In genomic region chr7:4138671-4139070, GRCm38 (mm10) we compare ENCODE assay signal across 13 mouse cellular contexts. TPM values are rescaled to one million over a fixed set of nuclear protein-coding genes. Genes with fewer than 3 reads are reported as not detected.
DNase-seq lines count a peak whose midpoint lies in the region; ATAC-seq and TF ChIP-seq lines count a peak whose summit lies in the region.
"Had no signal": no experiment of that assay in that cellular context is flagged by ENCODE, and none has a peak within 500 bp of the region (broad histone marks: within the 10 kb centered on the region; RNA-seq: fewer than 3 reads in every experiment).

No protein-coding gene starts in this region.

- H3K36me3 ChIP-seq in erythroblast, embryonic 14.5 days (ENCODE audit: control insufficient read depth): peaks cover 62% of the 10 kb centered on the region
- peaks cover 55% of the 10 kb centered on the region for H3K36me3 ChIP-seq in intestine, embryonic 14.5 days (ENCODE audit: control insufficient read depth, insufficient read depth, low read length)
- H3K36me3 ChIP-seq in intestine, embryonic 16.5 days (ENCODE audit: control insufficient read depth, insufficient read depth, low read length): peaks cover 32% of the 10 kb centered on the region
- H3K36me3 ChIP-seq in E14TG2a.4 (ENCODE audit: insufficient read depth, low read length): peaks cover 73% of the 10 kb centered on the region
- peaks cover 59% of the 10 kb centered on the region for H3K36me3 ChIP-seq in liver, embryonic 12.5 days

- no peaks in the 10 kb centered on the region for H3K27me3 ChIP-seq in erythroblast, embryonic 14.5 days (ENCODE audit: control insufficient read depth)
- no peaks in the 10 kb centered on the region for H3K27me3 ChIP-seq in intestine, embryonic 14.5 days (replicated peaks; ENCODE audit: control insufficient read depth, insufficient read depth, low read length)
- no peaks in the 10 kb centered on the region for H3K27me3 ChIP-seq in intestine, embryonic 16.5 days (replicated peaks; ENCODE audit: control insufficient read depth, insufficient read depth, low read length)
- no peaks in the 10 kb centered on the region for H3K27me3 ChIP-seq in E14TG2a.4 (ENCODE audit: insufficient read depth, low read length)
- no peaks in the 10 kb centered on the region for H3K27me3 ChIP-seq in liver, embryonic 12.5 days (replicated peaks)

- H3K9me3 ChIP-seq in erythroblast, embryonic 14.5 days (ENCODE audit: control insufficient read depth, low read length): no peaks in the 10 kb centered on the region
- no peaks in the 10 kb centered on the region for H3K9me3 ChIP-seq in intestine, embryonic 14.5 days (ENCODE audit: control insufficient read depth, low read length)
- H3K9me3 ChIP-seq in intestine, embryonic 16.5 days (ENCODE audit: control insufficient read depth, low read length): no peaks in the 10 kb centered on the region
- no peaks in the 10 kb centered on the region for H3K9me3 ChIP-seq in E14TG2a.4 (ENCODE audit: low read length)
- no peaks in the 10 kb centered on the region for H3K9me3 ChIP-seq in liver, embryonic 12.5 days (replicated peaks)

- DNase-seq in intestine, embryonic 14.5 days (ENCODE audit: low spot score): peak; percentile 36
- DNase-seq in gastrocnemius, postnatal 10 days: no peak
- no peak for DNase-seq in embryo, embryonic 9.5 days (ENCODE audit: extremely low spot score)
- DNase-seq: adrenal gland, postnatal 25 days; B cell, adult 2 months; lung, embryonic 14.5 days; retina, postnatal 1 day had no signal

- H3K4me3 ChIP-seq in erythroblast, embryonic 14.5 days (replicated peaks): peak overlapping the region; percentile 19
- no peak overlapping the region for H3K4me3 ChIP-seq in intestine, embryonic 14.5 days (ENCODE audit: low read depth, low read length)
- H3K4me3 ChIP-seq in intestine, embryonic 16.5 days (ENCODE audit: low read length): no peak overlapping the region
- peak overlapping the region; percentile 95; the same call in 1 of the 2 replicates for H3K4me3 ChIP-seq in E14TG2a.4 (replicated peaks; ENCODE audit: low read length)
- peak overlapping the region; percentile 89; the same call in 1 of the 2 replicates for H3K4me3 ChIP-seq in liver, embryonic 12.5 days

- H3K9ac ChIP-seq in intestine, embryonic 14.5 days (ENCODE audit: low read length): no peak overlapping the region
- H3K9ac ChIP-seq in intestine, embryonic 16.5 days (ENCODE audit: low read depth, low read length): no peak overlapping the region
- peak overlapping the region; percentile 88; the same call in 1 of the 2 replicates for H3K9ac ChIP-seq in liver, embryonic 12.5 days

- peaks cover 39% of the 10 kb centered on the region for H3K4me1 ChIP-seq in erythroblast, embryonic 14.5 days (ENCODE audit: control insufficient read depth)
- H3K4me1 ChIP-seq in intestine, embryonic 14.5 days (replicated peaks; ENCODE audit: control insufficient read depth, insufficient read depth, low read length): peaks cover 12% of the 10 kb centered on the region
- peaks cover 7% of the 10 kb centered on the region for H3K4me1 ChIP-seq in intestine, embryonic 16.5 days (ENCODE audit: control insufficient read depth, insufficient read depth, low read length)
- peaks cover 70% of the 10 kb centered on the region for H3K4me1 ChIP-seq in E14TG2a.4 (replicated peaks; ENCODE audit: low read depth, low read length)
- H3K4me1 ChIP-seq in liver, embryonic 12.5 days: peaks cover 30% of the 10 kb centered on the region

- ATAC-seq in erythroblast, adult 5-6 weeks (replicated peaks; ENCODE audit: low FRiP score, poor library complexity, severe bottlenecking): no peak
- no peak for ATAC-seq in intestine, embryonic 14.5 days (replicated peaks; ENCODE audit: low FRiP score, low TSS enrichment, low read depth)
- ATAC-seq in intestine, embryonic 16.5 days: no peak
- ATAC-seq in liver, embryonic 12.5 days: no peak
- ATAC-seq: intestine, postnatal 0 days had no signal

- no peak overlapping the region for H3K4me2 ChIP-seq in intestine, embryonic 14.5 days (ENCODE audit: low read length)
- no peak overlapping the region for H3K4me2 ChIP-seq in intestine, embryonic 16.5 days (ENCODE audit: low read depth, low read length)
- peak overlapping the region; percentile 89; the same call in 1 of the 2 replicates for H3K4me2 ChIP-seq in liver, embryonic 12.5 days

- 93% methylated on average over 7 of the region's 7 CpGs for WGBS in intestine, embryonic 14.5 days
- 95% methylated on average over 7 of the region's 7 CpGs for whole genome bisulfite sequencing in intestine, embryonic 16.5 days
- 92% methylated on average over 7 of the region's 7 CpGs for WGBS in liver, embryonic 12.5 days (ENCODE audit: insufficient replicate concordance)

- no peak for TF ChIP-seq CTCF in E14TG2a.4 (conservative IDR thresholded peaks at IDR 0.05; ENCODE audit: low read length)

- no peak overlapping the region for H3K27ac ChIP-seq in intestine, embryonic 14.5 days (ENCODE audit: low read depth)
- no peak overlapping the region for H3K27ac ChIP-seq in intestine, embryonic 16.5 days (ENCODE audit: low read length)
- H3K27ac ChIP-seq in liver, embryonic 12.5 days: no peak overlapping the region

RNA-seq across cellular contexts. Expression of gene Leng8, which starts 1.8 kb away (rescaled TPM):
- polyA plus RNA-seq in erythroblast, embryonic 14.5 days (2012): 20.2 and 21.2 TPM in 2 replicates
- total RNA-seq in erythroblast, adult 5-6 weeks (2015; ENCODE audit: low replicate concordance): 147 and 153 TPM in 2 replicates
- total RNA-seq in erythroblast, adult 5-6 weeks (2017; ENCODE audit: low replicate concordance): 144 and 160 TPM in 2 replicates
- polyA plus RNA-seq in intestine, embryonic 14.5 days (2014; fragmentation: Nextera tagmentation; extraction: Ambion mirVana): 48.2 and 51.4 TPM in 2 replicates
- 35.5 and 40.3 TPM in 2 replicates for polyA plus RNA-seq in intestine, embryonic 16.5 days (2015; fragmentation: Nextera tagmentation; extraction: Ambion mirVana)
- polyA plus RNA-seq in liver, embryonic 12.5 days (2016; fragmentation: Nextera tagmentation; extraction: Ambion mirVana): 39.3 and 44.5 TPM in 2 replicates
- total RNA-seq in gastrocnemius, postnatal 10 days (2021): 10 to 100 TPM; 31.7 to 62.1 TPM

RNA-seq across cellular contexts. Expression of gene Leng9, which starts 11.5 kb away (rescaled TPM):
- 0.04 and 0.07 TPM in 2 replicates for polyA plus RNA-seq in erythroblast, embryonic 14.5 days (2012)
- total RNA-seq in erythroblast, adult 5-6 weeks (2015; ENCODE audit: low replicate concordance): not detected in 2 replicates
- total RNA-seq in erythroblast, adult 5-6 weeks (2017; ENCODE audit: low replicate concordance): 0.77 and 1.7 TPM in 2 replicates
- polyA plus RNA-seq in intestine, embryonic 14.5 days (2014; fragmentation: Nextera tagmentation; extraction: Ambion mirVana): 2.4 and 2.7 TPM in 2 replicates
- polyA plus RNA-seq in intestine, embryonic 16.5 days (2015; fragmentation: Nextera tagmentation; extraction: Ambion mirVana): 6.8 and 7.1 TPM in 2 replicates
- 1.2 and 1.5 TPM in 2 replicates for polyA plus RNA-seq in liver, embryonic 12.5 days (2016; fragmentation: Nextera tagmentation; extraction: Ambion mirVana)
- total RNA-seq in gastrocnemius, postnatal 10 days (2021): 1 to 10 TPM; 2.3 to 3.2 TPM

RNA-seq across cellular contexts. Expression of gene Ttyh1, which starts 19.5 kb away (rescaled TPM):
- polyA plus RNA-seq in erythroblast, embryonic 14.5 days (2012): not detected in 2 replicates
- total RNA-seq in erythroblast, adult 5-6 weeks (2015; ENCODE audit: low replicate concordance): not detected in 2 replicates
- 0.28 and 3.0 TPM in 2 replicates for total RNA-seq in erythroblast, adult 5-6 weeks (2017; ENCODE audit: low replicate concordance)
- polyA plus RNA-seq in intestine, embryonic 14.5 days (2014; fragmentation: Nextera tagmentation; extraction: Ambion mirVana): 5.2 and 7.1 TPM in 2 replicates
- 5.2 and 6.5 TPM in 2 replicates for polyA plus RNA-seq in intestine, embryonic 16.5 days (2015; fragmentation: Nextera tagmentation; extraction: Ambion mirVana)
- 0.48 and 0.77 TPM in 2 replicates for polyA plus RNA-seq in liver, embryonic 12.5 days (2016; fragmentation: Nextera tagmentation; extraction: Ambion mirVana)
- 1 to 10 TPM; 4.7 to 5.3 TPM for total RNA-seq in gastrocnemius, postnatal 10 days (2021)

RNA-seq across cellular contexts. Expression of gene Cdc42ep5, which starts 26.0 kb away (rescaled TPM):
- 0.14 and 0.25 TPM in 2 replicates for polyA plus RNA-seq in erythroblast, embryonic 14.5 days (2012)
- total RNA-seq in erythroblast, adult 5-6 weeks (2015; ENCODE audit: low replicate concordance): not detected in 2 replicates
- not detected in 2 replicates for total RNA-seq in erythroblast, adult 5-6 weeks (2017; ENCODE audit: low replicate concordance)
- 58.5 and 62.4 TPM in 2 replicates for polyA plus RNA-seq in intestine, embryonic 14.5 days (2014; fragmentation: Nextera tagmentation; extraction: Ambion mirVana)
- polyA plus RNA-seq in intestine, embryonic 16.5 days (2015; fragmentation: Nextera tagmentation; extraction: Ambion mirVana): 83.5 and 84.5 TPM in 2 replicates
- 10.5 TPM in 2 replicates for polyA plus RNA-seq in liver, embryonic 12.5 days (2016; fragmentation: Nextera tagmentation; extraction: Ambion mirVana)
- 10 to 100 TPM; 10.2 to 12.4 TPM for total RNA-seq in gastrocnemius, postnatal 10 days (2021)

Comparison
In these comparisons a context has a peak if more than half of its experiments do, and no peak if none do; other contexts are left out.
1. H3K4me3 ChIP-seq: peak in erythroblast, embryonic 14.5 days (single experiment), E14TG2a.4 (single experiment) and liver, embryonic 12.5 days (single experiment); none in intestine, embryonic 14.5 days (single experiment) and intestine, embryonic 16.5 days (single experiment).